Mouse (Mus musculus) myocyte (in vitro differentiated cells): ENCODE measurements around the gene Tmem106a.
A peak's percentile ranks its signal among the peaks of the same experiment; 100 is the strongest.
"Not testable (repeated sequence)": the region's sequence is repeated elsewhere in the genome, so short reads cannot be mapped to it uniquely, and the experiment has no call there.

ENCODE experiments used
- E2F4 ChIP-seq: IDR thresholded peaks from one replicate; pipeline ENCODE4 v1.6.1; 2011; ENCODE audit warnings: mild to moderate bottlenecking, control low read depth, moderate library complexity; ENCODE audit not compliant: insufficient read depth
- MAX ChIP-seq: IDR thresholded peaks from one replicate; pipeline ENCODE4 v1.6.1; 2011; ENCODE audit warnings: low read depth, mild to moderate bottlenecking, control low read depth
- POLR2A ChIP-seq: IDR thresholded peaks from one replicate; pipeline ENCODE4 v1.6.1; 2011; ENCODE audit warnings: low read depth, mild to moderate bottlenecking, control low read depth, moderate library complexity; ENCODE audit not compliant: insufficient read length
- POLR2AphosphoS2 ChIP-seq: IDR thresholded peaks from one replicate; pipeline ENCODE4 v1.6.1; 2011; ENCODE audit warnings: low read depth, control low read depth; ENCODE audit not compliant: insufficient read length

GRCm38 (mm10) chr11:101640857-101641709, 59.0 kb downstream of the Tmem106a start:
- peak; percentile 71 for TF ChIP-seq POLR2A
- not testable (repeated sequence) for TF ChIP-seq E2F4, MAX
- TF ChIP-seq POLR2AphosphoS2, result peak; percentile 56
